Mouse (Mus musculus) CH12.LX (cell line): ENCODE measurements around the gene Mgll. TPM values are rescaled to one million over a fixed set of nuclear protein-coding genes. Genes with fewer than 3 reads are reported as not detected.

Experiments
- DNase-seq: peaks from one replicate; pipeline ENCODE4 v3.0.0-alpha.2; 2013; ENCODE audit errors: extremely low read depth
- H3K27ac ChIP-seq: 2 replicates; pipeline ENCODE4 v1.5.1; 2012; ENCODE audit warnings: low read depth, mild to moderate bottlenecking, control low read depth, moderate library complexity; ENCODE audit not compliant: insufficient read depth
- H3K27me3 ChIP-seq: replicated peaks from 2 replicates; pipeline ENCODE3; 2012; ENCODE audit warnings: inconsistent platforms
- H3K36me3 ChIP-seq, 2 experiments: replicated peaks in 1 of 2; 2 replicates each; pipeline versions ENCODE3 to v1.6.1; 2012; ENCODE audit warnings: inconsistent platforms in 1 of 2, low read length in 1 of 2, mild to moderate bottlenecking in 1 of 2, mixed read lengths in 1 of 2, moderate library complexity in 1 of 2; ENCODE audit not compliant: control insufficient read depth in 1 of 2, insufficient read depth in 1 of 2
- H3K4me1 ChIP-seq, 2 experiments: 2 replicates each; pipeline ENCODE4 v1.6.1; 2012; ENCODE audit warnings: inconsistent platforms in 1 of 2, moderate library complexity in 1 of 2; ENCODE audit not compliant: insufficient read depth in 2 of 2, control insufficient read depth in 1 of 2
- H3K4me2 ChIP-seq: 2 replicates; pipeline ENCODE4 v1.6.1; 2012; ENCODE audit warnings: low read depth, mild to moderate bottlenecking, control low read depth; ENCODE audit not compliant: poor library complexity, insufficient read depth, severe bottlenecking
- H3K4me3 ChIP-seq, 3 experiments: fragments of 150-350 bp in 1 of 3; sonication (generic) in 1 of 3; replicated peaks in 1 of 3; 2 replicates each; pipeline versions ENCODE3 to v1.5.1; 2011 to 2012; ENCODE audit warnings: low read depth in 2 of 3, low read length in 2 of 3, mild to moderate bottlenecking in 2 of 3, moderate library complexity in 2 of 3, control low read depth in 1 of 3, improper control_type of control experiment in 1 of 3, inconsistent platforms in 1 of 3, mixed read lengths in 1 of 3; ENCODE audit not compliant: poor library complexity in 1 of 3
- H3K79me2 ChIP-seq: replicated peaks from 2 replicates; pipeline ENCODE4 v1.6.1; 2012; ENCODE audit warnings: mild to moderate bottlenecking, moderate library complexity; ENCODE audit not compliant: control insufficient read depth, poor library complexity, insufficient read depth, severe bottlenecking; ENCODE audit errors: extremely low read depth
- H3K9ac ChIP-seq: 2 replicates; pipeline ENCODE4 v1.6.1; 2012; ENCODE audit warnings: low read depth, mild to moderate bottlenecking, control low read depth, moderate library complexity; ENCODE audit not compliant: insufficient read depth
- H3K9me3 ChIP-seq: replicated peaks from 2 replicates; pipeline ENCODE3; 2012; ENCODE audit warnings: low read length, inconsistent platforms, mixed read lengths
- BHLHE40 ChIP-seq: IDR thresholded peaks from 2 replicates; pipeline ENCODE4 v1.6.1; 2011; ENCODE audit warnings: mild to moderate bottlenecking, low read depth, low read length, improper control_type of control experiment
- CHD1 ChIP-seq: IDR thresholded peaks from 2 replicates; pipeline ENCODE4 v1.6.1; 2012; ENCODE audit warnings: low read depth, low read length, improper control_type of control experiment, inconsistent platforms
- CHD2 ChIP-seq: IDR thresholded peaks from 2 replicates; pipeline ENCODE4 v1.6.1; 2011; ENCODE audit warnings: low read length, improper control_type of control experiment
- CTCF ChIP-seq, 2 experiments: IDR thresholded peaks in 1 of 2; conservative IDR thresholded peaks in 1 of 2; 2 replicates each; pipeline ENCODE4 v1.5.1; 2011 to 2012; ENCODE audit warnings: low read depth in 2 of 2, low read length in 2 of 2, improper control_type of control experiment in 1 of 2, inconsistent platforms in 1 of 2, mild to moderate bottlenecking in 1 of 2, moderate library complexity in 1 of 2
- EP300 ChIP-seq: IDR thresholded peaks from 2 replicates; pipeline ENCODE4 v1.6.1; 2011; ENCODE audit warnings: low read length, improper control_type of control experiment
- ETS1 ChIP-seq: conservative IDR thresholded peaks from 2 replicates; pipeline ENCODE4 v1.6.1; 2012; ENCODE audit warnings: low read depth, mild to moderate bottlenecking, inconsistent platforms, low read length, improper control_type of control experiment, moderate library complexity
- IRF4 ChIP-seq: IDR thresholded peaks from 2 replicates; pipeline ENCODE4 v1.6.1; 2014; ENCODE audit warnings: low read depth, mild to moderate bottlenecking, inconsistent platforms, low read length, improper control_type of control experiment
- KAT2A ChIP-seq: IDR thresholded peaks from 2 replicates; pipeline ENCODE4 v1.6.1; 2012; ENCODE audit warnings: low read length, improper control_type of control experiment, inconsistent platforms; ENCODE audit not compliant: insufficient replicate concordance
- MEF2A ChIP-seq: IDR thresholded peaks from 2 replicates; pipeline ENCODE4 v1.6.1; 2014; ENCODE audit warnings: low read depth, mild to moderate bottlenecking, inconsistent platforms, low read length, improper control_type of control experiment, borderline replicate concordance
- NELFE ChIP-seq: IDR thresholded peaks from 2 replicates; pipeline ENCODE4 v1.6.1; 2011; ENCODE audit warnings: low read depth, low read length, improper control_type of control experiment
- POLR2AphosphoS2 ChIP-seq: IDR thresholded peaks from 2 replicates; pipeline ENCODE4 v1.6.1; 2011; ENCODE audit warnings: low read depth, low read length, improper control_type of control experiment
- RAD21 ChIP-seq: IDR thresholded peaks from 2 replicates; pipeline ENCODE4 v1.6.1; 2011; ENCODE audit warnings: low read depth, mild to moderate bottlenecking, low read length, improper control_type of control experiment, moderate library complexity
- RCOR1 ChIP-seq: conservative IDR thresholded peaks from 2 replicates; pipeline ENCODE4 v1.6.1; 2012; ENCODE audit warnings: low read depth, mild to moderate bottlenecking, inconsistent platforms, low read length, improper control_type of control experiment
- TCF12 ChIP-seq: IDR thresholded peaks from 2 replicates; pipeline ENCODE4 v1.6.1; 2014; ENCODE audit warnings: low read depth, mild to moderate bottlenecking, inconsistent platforms, low read length, improper control_type of control experiment
- dilution Hi-C: fragments of 300-500 bp; cut with MboI; formaldehyde crosslinking; loops from 2 replicates; pipeline ENCODE4 v1.14.3; 2020; ENCODE audit warnings: low sequenced_read_pairs; ENCODE audit not compliant: extremely low pct_unique_long_range_greater_than_20kb, extremely low pct_ligation_motif_present
- in situ Hi-C: fragments of 300-500 bp; cut with MboI; formaldehyde crosslinking; loops from 3 replicates; pipeline ENCODE4 v1.14.3; 2019; ENCODE audit warnings: low sequenced_read_pairs, low pct_ligation_motif_present, low pct_unique_long_range_greater_than_20kb, mixed read lengths
- polyA plus RNA-seq: library from polyadenylated mRNA; unstranded; fragments of >175 nt; gene quantifications from 2 replicates; pipeline ENCODE4 v1.2.1, GENCODE M21; 2012; ENCODE audit warnings: low read depth; ENCODE audit not compliant: insufficient read length
- total RNA-seq, 2 experiments: library from RNA; depleted of rRNA; stranded (reverse); fragments of 300-350 nt in 1 of 2; fragments of >200 nt in 1 of 2; gene quantifications; 2 replicates each; pipeline ENCODE4 v1.2.3; 2012 to 2014

Gene Mgll
- total and polyA plus RNA-seq, 3 experiments, result 60.8 to 81.1 (median 76.5) TPM

DNA sequence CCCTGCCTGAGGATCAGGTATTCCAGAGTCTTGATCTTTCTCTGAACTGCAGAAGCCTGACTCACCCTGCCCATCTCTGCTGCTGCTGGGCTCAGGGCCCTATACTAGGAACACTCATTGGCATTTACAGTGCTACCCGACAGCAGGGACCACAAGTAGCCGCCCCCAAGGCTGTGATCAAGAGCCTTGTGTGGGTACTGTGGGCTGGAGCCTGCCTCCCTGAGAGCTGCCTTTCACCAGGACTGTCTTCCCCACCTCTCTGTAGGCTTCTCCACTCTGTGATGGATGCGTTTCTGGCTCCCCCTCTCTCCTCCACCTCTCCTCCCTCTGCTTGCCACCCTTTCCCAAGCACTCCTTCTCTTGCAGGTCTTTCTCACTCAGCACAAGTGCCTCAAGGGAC lies 12.9 kb upstream of the Mgll start:
- Histone ChIP-seq H3K9me3 (no peaks in the 10 kb centered on the region), H3K27ac (no peak overlapping the region), H3K4me2 (no peak overlapping the region), H3K79me2 (no peaks in the 10 kb centered on the region), H3K4me3 (no peak overlapping the region), H3K27me3 (no peaks in the 10 kb centered on the region), H3K4me1 (peaks cover 40 to 69% of the 10 kb centered on the region in 2 experiments), H3K36me3 (no peaks in the 10 kb centered on the region)
- in situ Hi-C loops (loop anchor here (10.0 kb wide), 1 partner anchor 117 kb away; no protein-coding TSS in a partner anchor), dilution Hi-C loops (no loop called here)
- DNase-seq, result no peak
- TF ChIP-seq CHD1 (no peak), RAD21 (no peak), CTCF (conservative IDR thresholded peaks at IDR 0.05 in 1 of 2, IDR thresholded peaks at IDR 0.05 in 1 of 2; ENCODE audit: low read depth in 2 of 2, low read length in 2 of 2) (no peak), POLR2AphosphoS2 (no peak), ETS1 (no peak), IRF4 (no peak)
- TF ChIP-seq, all 38 proteins: peak for 0
- H3K9ac ChIP-seq, result no peak overlapping the region

- no peaks in the 10 kb centered on the region for H3K36me3 ChIP-seq
- H3K4me1 ChIP-seq, result peaks cover 40 to 76% of the 10 kb centered on the region in 2 experiments
- no peaks in the 10 kb centered on the region for H3K9me3 ChIP-seq
- H3K4me3 ChIP-seq, result no peak overlapping the region
- no peaks in the 10 kb centered on the region for H3K79me2 ChIP-seq
- dilution Hi-C loops (no loop called here), in situ Hi-C loops (loop anchor here (10.0 kb wide), 1 partner anchor 117 kb away; no protein-coding TSS in a partner anchor)
- no peak overlapping the region for H3K4me2 ChIP-seq
- DNase-seq, result no peak
- H3K27ac ChIP-seq, result no peak overlapping the region
- H3K9ac ChIP-seq, result no peak overlapping the region
- no peaks in the 10 kb centered on the region for H3K27me3 ChIP-seq
- TF ChIP-seq MEF2A, result 0 out of 2 replicates have a peak, but pooled peaks have one; percentile 16
- 0 out of 2 replicates have a peak, but pooled peaks have one; percentile 7 for TF ChIP-seq BHLHE40
- TF ChIP-seq RCOR1, result no peak
- TF ChIP-seq, all 38 proteins: peak for 2
These were observed 12.1 kb upstream of the Mgll start for GRCm38 (mm10) chr6:88712083-88712482.

DNA sequence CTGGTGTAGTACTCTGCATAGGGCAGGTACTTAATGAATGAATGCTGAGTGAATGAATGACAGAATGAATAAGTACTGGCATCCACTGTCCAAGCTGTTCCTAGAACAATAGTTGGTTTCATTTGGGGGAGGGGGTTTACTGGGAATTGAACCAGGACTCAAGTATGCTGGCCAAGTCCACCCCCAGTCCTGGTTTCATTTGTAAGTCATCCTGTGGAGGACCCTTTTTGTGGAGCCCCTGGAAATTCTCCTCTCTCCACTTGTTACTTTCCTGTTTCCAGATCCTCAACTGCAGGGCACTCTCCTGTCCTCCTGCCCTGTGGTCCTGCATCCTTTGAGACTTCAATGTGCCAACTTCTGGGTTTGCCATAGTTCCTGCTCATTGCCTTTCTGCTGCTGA lies 10.9 kb upstream of the Mgll start:
- Histone ChIP-seq H3K4me2 (peak overlapping the region; percentile 7; the same call in 1 of the 2 replicates), H3K79me2 (no peaks in the 10 kb centered on the region), H3K9me3 (no peaks in the 10 kb centered on the region), H3K4me1 (peaks cover 44 to 83% of the 10 kb centered on the region in 2 experiments), H3K9ac (no peak overlapping the region; the same call in 1 of the 2 replicates), H3K36me3 (peaks cover 0 to 2% of the 10 kb centered on the region in 2 experiments), H3K4me3 (no peak overlapping the region), H3K27ac (peak overlapping the region; percentile 100), H3K27me3 (no peaks in the 10 kb centered on the region)
- TF ChIP-seq EP300 (0 out of 2 replicates have a peak, but pooled peaks have one; percentile 11), RCOR1 (peak; percentile 51; the same call in 1 of the 2 replicates), CHD1 (0 out of 2 replicates have a peak, but pooled peaks have one; percentile 11), NELFE (0 out of 2 replicates have a peak, but pooled peaks have one; percentile 21), CHD2 (no peak), KAT2A (no peak), TCF12 (peak; percentile 24; the same call in 1 of the 2 replicates)
- no peak for DNase-seq
- dilution Hi-C loops (no loop called here), in situ Hi-C loops (loop anchor here (10.0 kb wide), 1 partner anchor 119 kb away; no protein-coding TSS in a partner anchor)
